Mouse (Mus musculus): Measurements from ENCODE around the gene Nectin4. TPM values are rescaled to one million over a fixed set of nuclear protein-coding genes. Genes with fewer than 3 reads are reported as not detected.

Gene Nectin4
- total and polyA plus RNA-seq, 3 experiments, result 0.30 to 2.7 (median 0.49) TPM

- Histone ChIP-seq H3K27ac (ENCODE audit: insufficient read depth, low read depth) (no peak overlapping the region), H3K27me3 (replicated peaks) (no peaks in the 10 kb centered on the region), H3K9me3 (replicated peaks; ENCODE audit: low read length) (peaks cover 5% of the 10 kb centered on the region), H3K4me2 (ENCODE audit: insufficient read depth, low read depth, poor library complexity, severe bottlenecking) (no peak overlapping the region), H3K4me3 (replicated peaks in 1 of 3; ENCODE audit: low read depth in 2 of 3, low read length in 2 of 3, poor library complexity in 1 of 3) (no peak overlapping the region), H3K9ac (ENCODE audit: insufficient read depth, low read depth) (no peak overlapping the region), H3K36me3 (replicated peaks in 1 of 2; ENCODE audit: control insufficient read depth in 1 of 2, insufficient read depth in 1 of 2, low read length in 1 of 2) (peaks cover 0 to 44% of the 10 kb centered on the region in 2 experiments), H3K79me2 (replicated peaks; ENCODE audit: control insufficient read depth, extremely low read depth, insufficient read depth, poor library complexity, severe bottlenecking) (peaks cover 79% of the 10 kb centered on the region), H3K4me1 (ENCODE audit: control insufficient read depth in 1 of 2, insufficient read depth in 2 of 2) (peaks cover 4 to 52% of the 10 kb centered on the region in 2 experiments)
- DNase-seq (ENCODE audit: extremely low read depth), result no peak
- in situ Hi-C loops (cut with MboI; ENCODE audit: low pct_ligation_motif_present, low pct_unique_long_range_greater_than_20kb, low sequenced_read_pairs), result no loop called here
- dilution Hi-C loops (cut with MboI; ENCODE audit: extremely low pct_ligation_motif_present, extremely low pct_unique_long_range_greater_than_20kb, low sequenced_read_pairs), result no loop called here
- TF ChIP-seq USF1 (IDR thresholded peaks at IDR 0.05; ENCODE audit: low read depth, low read length) (no peak), ETS1 (conservative IDR thresholded peaks at IDR 0.05; ENCODE audit: low read depth, low read length) (no peak), POLR2A (IDR thresholded peaks at IDR 0.05; ENCODE audit: low read depth, low read length) (no peak), USF2 (conservative IDR thresholded peaks at IDR 0.05; ENCODE audit: low read depth, low read length) (no peak), TCF12 (IDR thresholded peaks at IDR 0.05; ENCODE audit: low read depth, low read length) (no peak), CHD2 (IDR thresholded peaks at IDR 0.05; ENCODE audit: low read length) (no peak), ELF1 (IDR thresholded peaks at IDR 0.05; ENCODE audit: low read depth, low read length) (no peak), ZKSCAN1 (IDR thresholded peaks at IDR 0.05; ENCODE audit: borderline replicate concordance, low read depth, low read length) (no peak)
These were observed 20.7 kb upstream of the Nectin4 start for GRCm38 (mm10) chr1:171349210-171349609.

- H3K4me1 ChIP-seq (ENCODE audit: control insufficient read depth in 1 of 2, insufficient read depth in 2 of 2), result peaks cover 0 to 13% of the 10 kb centered on the region in 2 experiments; a peak in 1 of 4 replicates
- no peak overlapping the region for H3K9ac ChIP-seq (ENCODE audit: insufficient read depth, low read depth)
- TF ChIP-seq PAX5 (IDR thresholded peaks at IDR 0.05; ENCODE audit: low read length) (no peak), POLR2AphosphoS2 (IDR thresholded peaks at IDR 0.05; ENCODE audit: low read depth, low read length) (no peak), BHLHE40 (IDR thresholded peaks at IDR 0.05; ENCODE audit: low read depth, low read length) (no peak), ZKSCAN1 (IDR thresholded peaks at IDR 0.05; ENCODE audit: borderline replicate concordance, low read depth, low read length) (no peak), ZC3H11A (IDR thresholded peaks at IDR 0.05; ENCODE audit: low read depth, low read length) (no peak), E2F4 (IDR thresholded peaks at IDR 0.05; ENCODE audit: insufficient replicate concordance, low read depth, low read length) (no peak), KAT2A (IDR thresholded peaks at IDR 0.05; ENCODE audit: insufficient replicate concordance, low read length) (no peak), RCOR1 (conservative IDR thresholded peaks at IDR 0.05; ENCODE audit: low read depth, low read length) (no peak), IRF4 (IDR thresholded peaks at IDR 0.05; ENCODE audit: low read depth, low read length) (peak; percentile 30; the same call in 1 of the 2 replicates), TCF12 (IDR thresholded peaks at IDR 0.05; ENCODE audit: low read depth, low read length) (no peak), SMC3 (IDR thresholded peaks at IDR 0.05; ENCODE audit: low read depth, low read length) (peak; percentile 57), ZNF384 (IDR thresholded peaks at IDR 0.05; ENCODE audit: low read depth, low read length) (0 out of 2 replicates have a peak, but pooled peaks have one; percentile 7), GABPA (IDR thresholded peaks at IDR 0.05; ENCODE audit: insufficient replicate concordance, low read depth, low read length) (no peak), CTCF (conservative IDR thresholded peaks at IDR 0.05 in 1 of 2, IDR thresholded peaks at IDR 0.05 in 1 of 2; ENCODE audit: low read depth in 2 of 2, low read length in 2 of 2) (peak in 1 of 2 experiments; percentile 70; a peak in 2 of 4 replicates), RAD21 (IDR thresholded peaks at IDR 0.05; ENCODE audit: low read depth, low read length) (peak; percentile 51), MAFK (IDR thresholded peaks at IDR 0.05; ENCODE audit: insufficient replicate concordance, low read length) (no peak)
- H3K79me2 ChIP-seq (replicated peaks; ENCODE audit: control insufficient read depth, extremely low read depth, insufficient read depth, poor library complexity, severe bottlenecking), result peaks cover 40% of the 10 kb centered on the region
- H3K4me3 ChIP-seq (replicated peaks in 1 of 3; ENCODE audit: low read depth in 2 of 3, low read length in 2 of 3, poor library complexity in 1 of 3), result no peak overlapping the region
- H3K36me3 ChIP-seq (replicated peaks in 1 of 2; ENCODE audit: control insufficient read depth in 1 of 2, insufficient read depth in 1 of 2, low read length in 1 of 2), result peaks cover 32 to 75% of the 10 kb centered on the region in 2 experiments
- H3K9me3 ChIP-seq (replicated peaks; ENCODE audit: low read length), result peaks cover 6% of the 10 kb centered on the region
- DNase-seq (ENCODE audit: extremely low read depth), result peak; percentile 43
- H3K27ac ChIP-seq (ENCODE audit: insufficient read depth, low read depth), result no peak overlapping the region
- H3K4me2 ChIP-seq (ENCODE audit: insufficient read depth, low read depth, poor library complexity, severe bottlenecking), result no peak overlapping the region
- no peaks in the 10 kb centered on the region for H3K27me3 ChIP-seq (replicated peaks)
- dilution Hi-C loops (cut with MboI; ENCODE audit: extremely low pct_ligation_motif_present, extremely low pct_unique_long_range_greater_than_20kb, low sequenced_read_pairs), result no loop called here
- in situ Hi-C loops (cut with MboI; ENCODE audit: low pct_ligation_motif_present, low pct_unique_long_range_greater_than_20kb, low sequenced_read_pairs), result no loop called here
These were observed 14.0 kb upstream of the Nectin4 start for GRCm38 (mm10) chr1:171355812-171356340.
